Mouse (Mus musculus): ENCODE measurements around the gene Tbxas1. TPM values are rescaled to one million over a fixed set of nuclear protein-coding genes. Genes with fewer than 3 reads are reported as not detected.

Tbxas1 gene
- total and polyA plus RNA-seq, 2 experiments: 1.1 to 3.5 TPM

DNA sequence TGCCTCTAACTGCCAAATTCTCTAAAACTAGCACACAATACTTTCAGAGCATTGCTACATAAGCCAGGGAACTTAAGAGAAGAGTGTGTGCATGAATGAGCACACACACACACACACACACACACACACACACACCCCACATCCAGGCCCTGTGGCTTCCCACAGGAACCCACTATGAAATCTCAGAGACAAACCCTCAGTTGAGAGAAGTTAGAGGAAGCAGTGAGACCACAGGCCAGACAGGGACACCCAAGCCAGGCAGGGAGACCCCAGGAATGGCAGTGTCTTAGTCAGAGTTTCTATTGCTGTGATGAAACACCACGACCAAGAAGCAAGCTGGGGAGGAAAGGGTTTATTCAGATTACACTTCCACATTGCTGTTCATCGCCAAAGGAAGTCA lies 188.3 kb downstream of the Tbxas1 start:
- Histone ChIP-seq H3K27me3 (ENCODE audit: control insufficient read depth, insufficient read depth, low read length) (no peaks in the 10 kb centered on the region), H3K4me3 (ENCODE audit: insufficient read depth, low read depth, low read length) (no peak overlapping the region), H3K9ac (ENCODE audit: low read depth, low read length) (no peak overlapping the region), H3K4me1 (ENCODE audit: control insufficient read depth, insufficient read depth, low read length) (peaks cover 12% of the 10 kb centered on the region), H3K36me3 (ENCODE audit: control insufficient read depth, insufficient read depth, low read length) (no peaks in the 10 kb centered on the region), H3K79me2 (ENCODE audit: control insufficient read depth, insufficient read depth, low read length) (no peaks in the 10 kb centered on the region), H3K27ac (replicated peaks; ENCODE audit: insufficient read depth, low read depth, low read length) (no peak overlapping the region)
- no peak for TF ChIP-seq POLR2A (IDR thresholded peaks at IDR 0.05; ENCODE audit: extremely low read depth, insufficient read depth, low read length)
- no peak for TF ChIP-seq CTCF (IDR thresholded peaks at IDR 0.05; ENCODE audit: low read depth, low read length)
- DNase-seq (ENCODE audit: extremely low read depth, low read depth, low spot score): no peak
- 67% methylated on average over 2 of the region's 2 CpGs for WGBS

GRCm38 (mm10) chr6:39066935-39067578 lies 191.9 kb downstream of the Tbxas1 start:
- no peak overlapping the region for H3K27ac ChIP-seq (replicated peaks; ENCODE audit: insufficient read depth, low read depth, low read length)
- TF ChIP-seq CTCF (IDR thresholded peaks at IDR 0.05; ENCODE audit: low read depth, low read length): peak; percentile 96
- TF ChIP-seq POLR2A (IDR thresholded peaks at IDR 0.05; ENCODE audit: extremely low read depth, insufficient read depth, low read length): no peak
- no peak overlapping the region for H3K9ac ChIP-seq (ENCODE audit: low read depth, low read length)
- DNase-seq (ENCODE audit: extremely low read depth, low read depth, low spot score): peak; percentile 38
- WGBS: 49% methylated on average over 12 of the region's 12 CpGs
- H3K4me1 ChIP-seq (ENCODE audit: control insufficient read depth, insufficient read depth, low read length): no peaks in the 10 kb centered on the region
- no peaks in the 10 kb centered on the region for H3K27me3 ChIP-seq (ENCODE audit: control insufficient read depth, insufficient read depth, low read length)
- no peak overlapping the region for H3K4me3 ChIP-seq (ENCODE audit: insufficient read depth, low read depth, low read length)
- H3K36me3 ChIP-seq (ENCODE audit: control insufficient read depth, insufficient read depth, low read length): no peaks in the 10 kb centered on the region
- no peaks in the 10 kb centered on the region for H3K79me2 ChIP-seq (ENCODE audit: control insufficient read depth, insufficient read depth, low read length)

DNA sequence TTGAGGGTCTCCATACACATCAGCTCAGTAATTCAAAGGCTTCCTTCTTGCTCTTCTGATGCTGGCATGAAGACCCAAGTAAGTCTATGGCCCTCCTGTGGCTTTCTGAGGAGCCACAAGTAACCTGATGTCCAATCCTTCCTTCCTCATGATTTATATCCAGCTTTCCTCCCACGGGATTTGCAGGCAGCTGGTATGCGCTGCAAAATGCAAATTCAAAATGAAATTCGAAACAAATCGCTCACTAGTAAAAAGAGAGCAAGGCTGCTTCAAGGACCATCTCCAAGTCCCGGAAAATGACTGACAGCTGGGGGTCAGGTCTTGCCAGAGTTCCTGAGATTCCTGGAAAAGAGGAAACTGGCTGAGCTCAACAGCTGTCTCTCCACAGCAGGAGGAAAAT lies 197.5 kb downstream of the Tbxas1 start:
- no peak for TF ChIP-seq CTCF (IDR thresholded peaks at IDR 0.05; ENCODE audit: low read depth, low read length)
- TF ChIP-seq POLR2A (IDR thresholded peaks at IDR 0.05; ENCODE audit: extremely low read depth, insufficient read depth, low read length): no peak
- no peak overlapping the region for H3K9ac ChIP-seq (ENCODE audit: low read depth, low read length)
- no peak overlapping the region for H3K27ac ChIP-seq (replicated peaks; ENCODE audit: insufficient read depth, low read depth, low read length)
- 72% methylated on average over 5 of the region's 5 CpGs for WGBS
- no peak overlapping the region for H3K4me3 ChIP-seq (ENCODE audit: insufficient read depth, low read depth, low read length)
- H3K27me3 ChIP-seq (ENCODE audit: control insufficient read depth, insufficient read depth, low read length): no peaks in the 10 kb centered on the region
- H3K36me3 ChIP-seq (ENCODE audit: control insufficient read depth, insufficient read depth, low read length): no peaks in the 10 kb centered on the region
- DNase-seq (ENCODE audit: extremely low read depth, low read depth, low spot score): no peak
- no peaks in the 10 kb centered on the region for H3K4me1 ChIP-seq (ENCODE audit: control insufficient read depth, insufficient read depth, low read length)
- H3K79me2 ChIP-seq (ENCODE audit: control insufficient read depth, insufficient read depth, low read length): no peaks in the 10 kb centered on the region

- Histone ChIP-seq H3K79me2 (ENCODE audit: control insufficient read depth, insufficient read depth, low read length) (no peaks in the 10 kb centered on the region), H3K4me3 (ENCODE audit: insufficient read depth, low read depth, low read length) (no peak overlapping the region), H3K9ac (ENCODE audit: low read depth, low read length) (no peak overlapping the region), H3K4me1 (ENCODE audit: control insufficient read depth, insufficient read depth, low read length) (no peaks in the 10 kb centered on the region), H3K36me3 (ENCODE audit: control insufficient read depth, insufficient read depth, low read length) (no peaks in the 10 kb centered on the region), H3K27ac (replicated peaks; ENCODE audit: insufficient read depth, low read depth, low read length) (no peak overlapping the region), H3K27me3 (ENCODE audit: control insufficient read depth, insufficient read depth, low read length) (no peaks in the 10 kb centered on the region)
- DNase-seq (ENCODE audit: extremely low read depth, low read depth, low spot score): no peak
- TF ChIP-seq POLR2A (IDR thresholded peaks at IDR 0.05; ENCODE audit: extremely low read depth, insufficient read depth, low read length): no peak
- TF ChIP-seq CTCF (IDR thresholded peaks at IDR 0.05; ENCODE audit: low read depth, low read length): no peak
These were observed 199.0 kb downstream of the Tbxas1 start for GRCm38 (mm10) chr6:39074186-39074585.

DNA sequence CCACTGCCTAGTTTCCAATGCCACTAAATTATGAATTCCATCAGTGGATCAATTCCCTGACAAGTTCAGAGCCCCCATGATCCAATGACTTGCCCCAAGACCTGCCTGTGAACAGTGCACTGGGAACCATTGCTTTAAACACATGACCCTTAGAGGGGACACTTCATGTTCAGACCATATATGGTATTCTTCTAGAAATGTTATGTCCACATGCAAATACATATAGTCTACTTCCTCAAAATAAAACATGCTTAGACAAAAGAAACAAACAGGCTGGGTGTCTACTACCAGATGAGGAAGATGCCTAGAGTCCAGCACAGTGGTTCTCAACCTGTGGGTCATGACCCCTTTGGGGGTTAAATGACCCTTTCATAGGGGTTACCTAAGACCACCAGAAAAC lies 201.3 kb downstream of the Tbxas1 start:
- H3K9ac ChIP-seq (ENCODE audit: low read depth, low read length): no peak overlapping the region
- no peak overlapping the region for H3K27ac ChIP-seq (replicated peaks; ENCODE audit: insufficient read depth, low read depth, low read length)
- H3K4me1 ChIP-seq (ENCODE audit: control insufficient read depth, insufficient read depth, low read length): no peaks in the 10 kb centered on the region
- H3K4me3 ChIP-seq (ENCODE audit: insufficient read depth, low read depth, low read length): no peak overlapping the region
- no peak for TF ChIP-seq POLR2A (IDR thresholded peaks at IDR 0.05; ENCODE audit: extremely low read depth, insufficient read depth, low read length)
- TF ChIP-seq CTCF (IDR thresholded peaks at IDR 0.05; ENCODE audit: low read depth, low read length): no peak
- DNase-seq (ENCODE audit: extremely low read depth, low read depth, low spot score): no peak
- no peaks in the 10 kb centered on the region for H3K79me2 ChIP-seq (ENCODE audit: control insufficient read depth, insufficient read depth, low read length)
- H3K36me3 ChIP-seq (ENCODE audit: control insufficient read depth, insufficient read depth, low read length): peaks cover 4% of the 10 kb centered on the region
- H3K27me3 ChIP-seq (ENCODE audit: control insufficient read depth, insufficient read depth, low read length): no peaks in the 10 kb centered on the region

DNA sequence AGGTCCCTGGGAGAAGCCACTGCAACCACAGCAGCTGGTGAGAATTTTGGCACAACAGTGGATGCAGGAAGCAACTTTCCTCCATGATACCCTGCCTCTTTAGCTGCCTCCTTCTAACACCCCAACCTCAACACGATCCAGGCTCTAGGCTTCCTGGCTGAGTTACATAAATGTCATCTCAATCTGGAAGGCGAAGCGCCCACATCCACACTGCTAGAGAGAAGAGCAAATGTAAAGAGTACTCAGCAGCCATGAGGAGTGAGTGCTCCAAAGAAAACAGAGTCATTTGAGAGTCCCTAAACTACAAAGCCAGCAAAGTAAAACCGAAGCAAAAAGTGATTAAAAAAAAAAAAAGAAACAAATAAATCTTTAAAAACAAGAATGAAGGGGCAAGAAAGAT lies 229.4 kb downstream of the Tbxas1 start:
- Histone ChIP-seq H3K27ac (replicated peaks; ENCODE audit: insufficient read depth, low read depth, low read length) (no peak overlapping the region), H3K4me3 (ENCODE audit: insufficient read depth, low read depth, low read length) (no peak overlapping the region), H3K27me3 (ENCODE audit: control insufficient read depth, insufficient read depth, low read length) (no peaks in the 10 kb centered on the region), H3K79me2 (ENCODE audit: control insufficient read depth, insufficient read depth, low read length) (no peaks in the 10 kb centered on the region), H3K4me1 (ENCODE audit: control insufficient read depth, insufficient read depth, low read length) (no peaks in the 10 kb centered on the region), H3K9ac (ENCODE audit: low read depth, low read length) (no peak overlapping the region), H3K36me3 (ENCODE audit: control insufficient read depth, insufficient read depth, low read length) (peaks cover 55% of the 10 kb centered on the region)
- WGBS: 84% methylated on average over 4 of the region's 4 CpGs
- no peak for DNase-seq (ENCODE audit: extremely low read depth, low read depth, low spot score)
- no peak for TF ChIP-seq POLR2A (IDR thresholded peaks at IDR 0.05; ENCODE audit: extremely low read depth, insufficient read depth, low read length)
- no peak for TF ChIP-seq CTCF (IDR thresholded peaks at IDR 0.05; ENCODE audit: low read depth, low read length)
